Comparison of ENCODE assay signal across 19 mouse cellular contexts in the genomic region with DNA sequence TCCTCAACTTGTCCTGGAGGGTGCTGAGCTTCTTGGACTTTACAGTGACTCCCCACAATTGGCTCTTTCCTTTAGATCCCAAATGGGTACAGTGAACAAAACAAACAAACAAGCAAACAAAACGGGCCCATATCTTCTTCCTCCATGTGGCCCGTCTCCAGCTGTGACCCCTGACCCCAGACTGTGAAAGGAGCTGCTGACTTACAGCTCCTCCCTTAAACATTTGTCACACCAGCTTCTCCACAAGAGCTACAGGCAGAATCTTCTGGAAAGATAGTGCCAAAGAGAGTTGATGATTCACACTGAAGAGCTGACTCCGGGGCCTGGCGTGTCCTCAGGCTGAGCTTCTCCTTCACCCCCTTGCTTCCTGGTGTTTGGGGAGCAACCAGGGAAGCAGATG. TPM values are rescaled to one million over a fixed set of nuclear protein-coding genes. Genes with fewer than 3 reads are reported as not detected.
"Had no signal": no experiment of that assay in that cellular context is flagged by ENCODE, and none has a peak within 500 bp of the region (broad histone marks: within the 10 kb centered on the region; RNA-seq: fewer than 3 reads in every experiment).

No protein-coding gene starts in this region.

- H3K36me3 ChIP-seq: intestine, embryonic 15.5 days; liver, embryonic 13.5 days; midbrain, embryonic 12.5 days; midbrain, embryonic 15.5 days; neural tube, embryonic 12.5 days; neural tube, embryonic 15.5 days had no signal

- DNase-seq: kidney, adult 18-20 months; layer of hippocampus, adult 9-11 months; liver, embryonic 13.5 days; right cerebral cortex, adult 18-20 months; right cerebral cortex, postnatal 14 days; right cerebral cortex, postnatal 4 days; thymus, adult 2 months; thymus, postnatal 14 days; thymus, postnatal 4 days had no signal

- H3K27ac ChIP-seq: intestine, embryonic 15.5 days; layer of hippocampus, adult 2 months; liver, embryonic 13.5 days; macrophage; midbrain, embryonic 12.5 days; midbrain, embryonic 15.5 days; neural tube, embryonic 12.5 days; neural tube, embryonic 15.5 days; stomach, postnatal 0 days had no signal

- H3K9me3 ChIP-seq: intestine, embryonic 15.5 days; midbrain, embryonic 12.5 days; midbrain, embryonic 15.5 days; neural tube, embryonic 12.5 days; neural tube, embryonic 15.5 days had no signal

- ATAC-seq: hindbrain, embryonic 16.5 days; intestine, embryonic 15.5 days; midbrain, embryonic 15.5 days had no signal

- H3K4me3 ChIP-seq: intestine, embryonic 15.5 days; layer of hippocampus, adult 2 months; liver, embryonic 13.5 days; midbrain, embryonic 12.5 days; midbrain, embryonic 15.5 days; neural tube, embryonic 12.5 days; neural tube, embryonic 15.5 days had no signal

- H3K4me2 ChIP-seq: intestine, embryonic 15.5 days; liver, embryonic 13.5 days; midbrain, embryonic 12.5 days; midbrain, embryonic 15.5 days; neural tube, embryonic 12.5 days; neural tube, embryonic 15.5 days had no signal

- H3K27me3 ChIP-seq: intestine, embryonic 15.5 days; liver, embryonic 13.5 days; midbrain, embryonic 12.5 days; midbrain, embryonic 15.5 days; neural tube, embryonic 12.5 days; neural tube, embryonic 15.5 days had no signal

- H3K4me1 ChIP-seq: intestine, embryonic 15.5 days; liver, embryonic 13.5 days; neural tube, embryonic 12.5 days; neural tube, embryonic 15.5 days had no signal

- H3K9ac ChIP-seq: intestine, embryonic 15.5 days; liver, embryonic 13.5 days; midbrain, embryonic 12.5 days; midbrain, embryonic 15.5 days; neural tube, embryonic 12.5 days; neural tube, embryonic 15.5 days had no signal

RNA-seq across cellular contexts. Expression of a gene that starts 48.4 kb away (rescaled TPM):
- polyA plus RNA-seq: hindbrain, embryonic 16.5 days; limb, embryonic 14.5 days; macrophage; midbrain, embryonic 12.5 days; neural tube, embryonic 12.5 days had no signal
